Mouse (Mus musculus) left cerebral cortex, postnatal 4 days (tissue): Measurements from ENCODE around the gene Rbm17. TPM values are rescaled to one million over a fixed set of nuclear protein-coding genes. Genes with fewer than 3 reads are reported as not detected.

Experiments
- DNase-seq: peaks from one replicate; pipeline ENCODE4 v3.0.0-alpha.2; 2022
- intact Hi-C: fragments of 180-260 bp; cut with DNase I; formaldehyde crosslinking; loops from one replicate; pipeline ENCODE4 v1.15.1; 2025
- total RNA-seq, 2 experiments: library from RNA; stranded (reverse); gene quantifications; 2 replicates each; pipeline ENCODE4 v1.2.3; 2021

The Rbm17 gene
- total RNA-seq, 2 experiments from 2014 or later = 126 to 135 TPM

DNA sequence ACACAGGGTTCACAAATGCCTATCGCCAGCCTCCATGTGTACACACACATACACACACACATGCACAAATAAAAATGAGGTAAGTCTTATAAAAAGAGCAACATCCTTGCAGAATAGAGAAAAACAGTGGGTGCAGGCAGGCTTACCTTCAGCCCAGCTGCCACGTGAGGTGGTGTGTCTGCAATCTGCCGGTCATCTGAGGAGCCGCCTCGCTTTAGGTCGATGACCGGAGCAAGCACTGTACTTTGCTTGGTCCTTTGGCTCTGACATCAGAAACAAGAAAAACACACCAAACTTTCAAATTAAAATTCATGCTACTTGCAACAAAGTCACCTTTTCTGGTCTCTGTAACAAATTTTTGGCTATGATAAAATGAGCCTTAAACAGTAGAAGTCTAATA lies 6.0 kb downstream of the Rbm17 start:
- intact Hi-C loops = loop anchor here (10.0 kb wide), 1 partner anchor 113 kb away; no protein-coding TSS in a partner anchor
- DNase-seq = no peak

DNA sequence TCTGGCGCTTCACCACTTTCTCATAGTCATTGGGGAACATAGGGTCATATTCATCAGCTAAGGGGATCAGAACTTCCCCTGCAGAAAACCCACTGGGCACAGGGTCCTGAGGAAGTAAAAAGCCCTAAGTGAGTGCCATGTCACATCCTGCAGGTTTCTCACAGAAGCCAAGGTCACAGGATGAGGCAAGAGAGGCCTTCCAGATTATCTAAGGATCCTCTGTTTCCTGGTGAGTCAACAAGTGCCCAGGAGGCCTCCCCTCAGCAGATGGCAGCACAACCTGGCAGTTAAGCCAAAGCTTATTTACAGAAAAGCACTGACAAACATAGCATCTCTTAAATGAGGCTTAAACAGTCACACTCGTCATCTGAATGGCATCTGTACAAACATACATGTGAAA lies 7.3 kb downstream of the Rbm17 start:
- intact Hi-C loops = loop anchor here (10.0 kb wide), 1 partner anchor 112 kb away; no protein-coding TSS in a partner anchor
- no peak for DNase-seq

DNA sequence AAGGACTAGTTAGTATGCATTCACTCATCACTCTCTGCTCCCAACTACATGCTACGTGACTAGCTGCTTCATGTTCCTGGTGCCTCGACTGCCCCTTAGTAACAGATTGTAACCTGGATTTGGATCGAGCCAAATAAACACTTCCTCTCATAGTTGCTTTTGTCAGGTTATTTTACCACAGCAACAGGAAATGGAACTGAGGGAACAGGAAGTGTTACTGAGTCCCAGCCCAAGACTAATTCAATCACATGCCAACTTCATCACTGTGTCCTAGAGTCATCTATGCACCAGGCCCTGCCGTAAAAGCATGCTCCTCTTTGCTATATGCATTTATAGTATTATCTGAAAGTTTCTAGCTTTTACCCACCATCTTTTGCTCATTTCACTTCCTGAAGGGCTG lies 16.0 kb downstream of the Rbm17 start:
- intact Hi-C loops = no loop called here
- DNase-seq = no peak

DNA sequence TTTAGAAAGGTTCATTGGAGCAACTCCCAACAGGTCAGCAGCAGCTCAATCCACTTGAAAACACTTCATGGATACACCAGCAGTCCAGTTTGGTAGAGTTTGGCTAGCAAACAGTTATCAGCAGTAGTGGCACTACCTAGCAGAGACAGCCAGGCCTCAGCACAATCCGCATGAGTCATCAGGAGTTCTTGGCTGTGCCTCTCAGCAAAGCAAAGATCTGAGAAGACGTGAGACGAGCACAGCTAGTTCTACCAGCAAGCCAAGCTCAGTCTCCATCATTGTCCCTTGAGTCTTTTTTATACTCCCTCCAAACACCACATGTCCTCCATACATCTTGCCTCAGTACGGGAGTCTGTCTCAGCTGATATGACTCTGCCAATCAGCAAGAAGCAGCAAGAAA lies 24.6 kb downstream of the Rbm17 start:
- intact Hi-C loops = no loop called here
- no peak for DNase-seq

DNA sequence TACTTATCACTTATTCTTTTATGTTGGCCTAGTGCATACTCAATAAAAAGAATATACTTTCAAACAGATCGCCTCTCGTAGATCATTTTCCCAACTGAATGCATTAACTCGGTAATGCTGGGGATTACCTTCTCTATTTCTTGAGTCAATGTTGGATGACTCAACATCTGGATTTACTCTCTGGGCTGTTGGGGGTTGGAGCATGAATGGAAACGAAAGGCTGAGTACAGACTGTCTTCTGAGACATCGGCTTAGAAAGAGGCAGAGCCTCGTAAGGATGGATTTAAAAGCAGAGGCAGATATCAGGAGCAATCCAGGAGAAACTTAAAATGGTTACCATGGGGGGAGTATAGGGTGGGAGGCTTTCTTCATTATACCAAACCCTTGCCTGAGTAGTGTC lies 25.8 kb downstream of the Rbm17 start:
- intact Hi-C loops = no loop called here
- DNase-seq = no peak

DNA sequence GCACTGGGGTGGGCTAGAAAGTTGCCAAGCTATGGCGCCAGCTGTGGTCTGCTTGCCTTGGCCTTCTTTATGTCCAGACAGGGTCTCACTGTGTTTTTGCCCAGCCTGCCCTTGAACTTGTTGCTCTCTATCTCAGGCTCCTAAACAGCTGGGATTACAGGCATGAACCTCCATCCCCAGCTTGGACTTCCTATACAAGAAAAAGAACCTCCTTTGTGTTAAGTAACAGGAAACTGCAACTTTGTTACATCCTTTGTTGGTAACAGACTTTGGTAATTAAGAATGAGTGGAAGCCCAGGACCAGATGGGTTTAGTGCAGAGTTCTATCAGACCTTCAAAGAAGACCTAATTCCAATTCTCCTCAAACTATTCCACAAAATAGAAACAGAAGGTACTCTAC lies 30.3 kb downstream of the Rbm17 start:
- intact Hi-C loops = no loop called here

DNA sequence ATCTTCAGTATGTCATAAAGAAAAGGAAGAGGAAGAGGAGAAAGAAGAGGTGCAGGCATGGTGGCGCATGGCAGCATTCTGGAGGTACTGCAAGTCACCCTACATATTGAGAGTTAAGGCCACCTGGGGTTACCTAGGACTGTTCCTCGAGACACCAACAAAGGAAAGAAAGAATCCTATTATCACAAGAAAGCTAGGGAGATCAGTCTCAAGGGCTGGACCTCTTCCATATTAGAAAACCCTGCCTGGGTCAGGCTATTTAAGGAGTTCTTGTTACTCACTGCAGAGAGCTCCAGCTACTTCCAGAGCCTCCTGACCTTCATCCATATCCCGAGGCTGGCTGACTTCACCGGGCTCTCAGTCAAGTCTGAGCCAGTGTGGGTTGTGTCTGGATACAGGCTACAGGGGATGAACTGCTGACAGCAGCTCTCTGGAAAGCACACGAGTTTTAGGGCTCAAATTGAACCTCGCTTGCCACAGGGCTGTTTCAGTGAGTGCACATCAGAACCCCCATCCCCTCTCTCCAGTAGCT lies 32.9 kb downstream of the Rbm17 start:
- no peak for DNase-seq
- intact Hi-C loops = no loop called here

More for the DNA sequence above, 30.3 kb downstream of the Rbm17 start:
- DNase-seq = no peak

DNA sequence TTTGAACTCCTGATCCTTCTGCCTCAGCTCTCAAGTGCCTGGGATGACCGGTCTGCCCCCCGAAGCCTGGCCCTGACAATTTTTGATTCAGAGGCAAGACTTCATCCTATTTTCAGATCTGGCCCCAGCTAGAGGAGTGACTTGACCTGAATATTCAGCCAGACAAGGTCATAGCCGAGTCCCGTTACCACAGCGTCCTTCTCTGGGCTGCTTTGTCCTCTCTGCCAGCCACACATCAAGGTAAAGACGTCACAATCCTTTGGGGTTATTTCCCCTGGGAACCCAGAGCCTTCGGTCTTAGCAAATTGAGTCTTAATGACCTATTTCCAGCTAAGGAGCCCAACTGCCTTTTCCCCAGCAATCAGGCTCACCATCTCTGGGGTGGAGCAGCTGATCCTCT lies 35.5 kb downstream of the Rbm17 start:
- no peak for DNase-seq
- intact Hi-C loops = no loop called here

DNA sequence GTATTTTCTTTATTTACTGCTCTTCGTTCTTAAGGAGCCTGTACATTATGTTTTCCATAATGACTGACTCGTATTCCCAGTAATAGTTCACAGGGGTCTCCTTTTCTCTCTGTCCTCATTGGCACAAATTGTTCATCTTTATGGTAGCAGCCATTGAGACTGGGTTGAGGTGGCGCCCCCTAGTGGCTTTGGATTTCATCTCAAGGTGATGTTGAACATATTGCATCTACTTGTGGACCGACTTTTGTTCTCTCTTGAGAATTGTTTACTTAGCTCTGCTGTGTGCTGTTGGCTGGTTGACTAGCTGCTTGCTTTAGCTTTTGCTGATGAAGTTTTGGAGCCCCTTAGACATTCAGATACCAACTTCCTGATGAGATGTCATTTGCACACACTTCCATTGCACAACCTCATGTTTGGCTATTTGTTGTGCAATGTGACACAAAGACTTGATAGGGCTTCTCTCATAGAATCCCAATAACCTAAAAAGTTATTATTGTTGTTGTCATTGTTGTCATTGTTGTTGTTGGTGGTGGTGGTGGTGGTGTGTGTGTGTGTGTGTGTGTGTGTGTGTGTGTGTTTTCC lies 36.1 kb downstream of the Rbm17 start:
- intact Hi-C loops = no loop called here
- peak; percentile 40 for DNase-seq

DNA sequence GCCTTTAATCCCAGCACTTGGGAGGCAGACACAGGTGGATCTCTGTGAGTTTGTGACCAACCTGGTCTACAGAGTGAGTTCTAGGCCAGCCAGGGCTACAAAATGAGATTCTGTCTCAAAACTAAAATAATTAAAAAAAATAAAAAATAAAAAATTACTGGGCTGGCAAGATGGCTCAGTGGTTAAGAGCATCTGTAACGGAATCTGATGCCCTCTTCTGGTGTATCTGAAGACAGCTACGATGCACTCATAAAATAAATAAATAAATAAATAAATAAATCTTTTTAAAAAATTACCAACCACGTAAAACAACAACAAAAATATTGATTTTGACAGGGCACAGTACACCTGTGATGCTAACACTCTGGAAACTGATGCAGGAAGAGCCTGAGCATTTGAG lies 37.1 kb downstream of the Rbm17 start:
- no peak for DNase-seq
- intact Hi-C loops = no loop called here

DNA sequence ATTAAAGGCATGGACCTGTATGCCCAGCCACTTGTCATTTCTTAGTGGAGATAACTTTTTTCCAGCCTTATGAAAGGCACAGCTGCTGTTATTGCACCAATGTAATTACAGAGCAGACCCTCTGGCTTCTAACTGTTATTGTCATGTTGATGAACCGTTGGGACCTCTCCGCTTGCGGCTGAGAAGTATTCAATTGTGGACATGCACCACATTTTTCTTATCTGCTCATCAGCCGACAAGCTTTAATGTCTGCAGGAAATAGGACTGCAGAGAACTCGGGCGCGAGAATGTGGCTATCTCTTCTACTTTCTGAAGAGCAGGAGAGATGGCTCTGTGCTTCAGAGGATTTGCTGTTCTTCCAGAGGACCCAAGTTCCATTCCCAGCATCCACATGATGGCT lies 37.7 kb downstream of the Rbm17 start:
- intact Hi-C loops = no loop called here

DNA sequence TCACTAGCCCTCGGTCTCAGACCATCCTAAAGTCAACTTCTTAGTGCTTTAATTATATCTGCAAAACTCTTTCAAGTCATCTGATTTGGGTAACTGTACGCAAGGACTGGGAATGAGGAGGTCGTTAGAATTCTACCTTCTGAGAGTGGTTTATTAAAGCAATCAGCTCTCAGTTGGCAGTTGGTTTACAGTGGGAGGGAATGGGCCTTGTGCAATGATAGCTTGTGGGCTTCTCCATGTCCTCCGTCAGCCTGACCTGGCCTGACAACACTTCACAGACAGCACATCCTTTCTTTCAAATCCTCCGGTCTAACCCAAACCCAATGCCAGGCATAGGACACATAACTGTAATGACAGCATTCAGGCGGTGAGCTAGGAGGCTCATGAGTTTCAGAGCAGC lies 39.2 kb downstream of the Rbm17 start:
- intact Hi-C loops = no loop called here

More for the DNA sequence above, 37.7 kb downstream of the Rbm17 start:
- no peak for DNase-seq

DNA sequence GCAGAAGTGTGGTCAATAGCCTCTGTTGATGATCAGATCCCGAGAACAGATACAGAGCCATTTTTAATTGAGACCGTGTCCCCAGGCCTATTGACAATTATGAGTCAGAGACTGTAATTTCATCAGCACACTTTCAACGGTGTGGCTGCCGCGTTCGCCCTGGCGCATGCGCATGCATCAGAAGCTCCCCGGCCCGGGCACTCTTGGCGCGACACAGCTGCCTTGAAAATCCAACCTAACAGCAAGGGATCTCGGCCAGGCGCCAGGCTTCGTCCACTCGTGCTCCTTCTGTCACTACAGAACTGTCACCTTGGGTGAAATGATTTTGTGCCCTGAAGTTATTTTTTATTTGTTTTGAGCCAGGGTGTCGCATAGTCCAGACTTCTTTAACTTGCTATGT lies 40.7 kb downstream of the Rbm17 start:
- no peak for DNase-seq
- intact Hi-C loops = no loop called here

More for the DNA sequence above, 39.2 kb downstream of the Rbm17 start:
- no peak for DNase-seq

DNA sequence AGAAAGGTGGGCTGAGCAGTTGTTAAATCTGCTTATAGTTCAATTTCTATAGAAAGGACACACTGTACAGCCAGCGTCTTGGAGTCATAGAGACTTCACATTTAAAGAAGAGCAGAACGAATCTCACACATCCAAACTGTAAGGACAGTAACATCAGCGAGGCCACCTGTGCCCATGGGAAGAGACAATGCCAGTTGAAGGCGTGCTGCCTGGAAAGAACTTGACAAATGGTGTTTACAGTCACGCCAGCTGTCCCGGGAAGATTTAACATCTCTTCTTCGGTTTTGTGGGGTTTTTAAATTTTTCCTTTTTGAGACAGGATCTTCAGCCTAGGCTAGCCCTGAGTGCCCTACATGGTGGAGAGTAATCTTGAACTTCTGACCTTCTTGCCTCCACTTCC lies 45.3 kb downstream of the Rbm17 start:
- intact Hi-C loops = no loop called here
- DNase-seq = no peak

DNA sequence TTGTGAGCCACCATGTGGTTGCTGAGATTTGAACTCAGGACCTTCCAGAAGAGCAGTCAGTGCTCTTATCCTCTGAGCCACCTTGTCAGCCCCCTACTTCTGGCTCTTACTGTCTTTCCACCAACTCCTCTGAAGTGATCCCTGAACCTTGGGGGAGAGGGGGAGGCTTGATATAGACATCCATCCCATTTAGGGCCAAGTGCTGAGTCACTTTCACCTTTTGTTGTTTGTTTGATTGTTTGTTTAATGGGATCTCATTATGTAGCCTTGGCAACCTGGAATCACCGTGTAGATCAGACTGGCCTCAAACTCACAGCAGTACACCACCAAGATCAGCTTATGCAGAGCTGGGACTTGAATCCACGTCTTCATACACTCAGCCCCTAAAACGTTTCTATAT lies 46.7 kb downstream of the Rbm17 start:
- intact Hi-C loops = no loop called here
- DNase-seq = no peak

DNA sequence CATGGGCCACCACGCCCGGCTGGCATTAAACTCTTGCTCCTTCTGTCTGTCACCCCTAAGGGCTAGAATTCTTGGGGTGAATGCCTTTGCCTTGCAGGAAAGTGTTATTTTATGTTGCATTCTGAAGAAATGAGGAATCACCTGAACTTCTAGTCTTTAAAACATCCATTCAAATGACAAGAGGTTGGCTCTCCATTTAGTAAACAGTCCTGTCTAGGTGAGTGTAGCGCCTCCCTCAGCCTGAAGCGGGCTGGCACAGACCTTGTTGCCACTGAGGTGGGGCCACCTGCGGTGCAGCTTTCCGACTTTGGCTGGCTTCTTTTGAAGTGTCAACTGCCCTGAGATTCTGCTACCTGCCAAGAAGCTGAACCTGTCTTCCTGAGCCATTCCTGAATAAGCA lies 48.6 kb downstream of the Rbm17 start:
- intact Hi-C loops = no loop called here

DNA sequence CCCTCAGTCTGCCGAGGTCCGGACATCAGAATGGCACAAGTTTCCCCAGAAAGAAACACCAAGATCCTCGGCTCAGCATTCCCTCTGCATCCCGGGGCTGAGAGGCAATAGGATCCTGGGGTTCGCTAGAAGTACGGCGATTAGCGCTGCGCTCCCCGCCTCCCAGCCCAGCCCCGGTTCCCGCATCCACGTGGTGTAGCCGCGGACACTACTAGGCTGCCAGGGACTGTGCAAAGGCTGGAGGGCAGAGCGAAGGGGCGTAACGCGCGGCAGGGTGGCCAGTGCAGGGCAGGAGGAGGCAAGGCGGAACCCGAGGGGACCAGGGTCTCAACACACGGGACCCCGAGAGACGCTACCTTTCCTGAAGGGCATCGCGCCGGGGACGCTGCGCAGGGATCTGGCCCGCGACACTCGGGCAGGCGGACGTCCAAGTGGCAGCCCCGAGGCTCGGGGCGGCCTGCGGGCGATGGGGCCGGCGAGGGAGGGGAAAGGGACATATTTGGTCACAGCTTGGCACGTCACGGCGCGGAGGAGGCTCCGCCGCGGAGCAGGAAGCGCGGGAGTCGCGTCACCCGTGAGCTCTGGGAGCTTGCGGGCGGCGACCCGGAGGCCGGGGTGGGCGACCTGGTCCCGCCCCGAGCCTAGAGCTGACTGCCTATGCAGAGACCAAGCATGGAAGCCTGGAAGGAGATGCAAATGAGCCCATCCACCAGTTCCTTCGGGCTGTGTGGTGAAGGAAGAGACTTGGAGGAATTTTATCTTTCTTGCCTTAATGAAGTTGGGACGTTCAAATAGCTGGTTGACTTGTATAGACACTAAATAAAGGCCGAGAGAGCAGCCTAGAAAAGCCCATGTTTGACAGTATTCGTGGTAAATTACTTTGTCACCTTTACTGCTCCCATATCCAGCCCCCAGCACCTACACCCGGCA lies 50.2 kb downstream of the Rbm17 start, which contains the start of gene Pfkfb3:
Gene Pfkfb3, minus strand, starts transcription at position 607 of the 930 bp plus-strand sequence.
- intact Hi-C loops = no loop called here
- DNase-seq = peak; percentile 54

More for the DNA sequence above, 48.6 kb downstream of the Rbm17 start:
- no peak for DNase-seq

DNA sequence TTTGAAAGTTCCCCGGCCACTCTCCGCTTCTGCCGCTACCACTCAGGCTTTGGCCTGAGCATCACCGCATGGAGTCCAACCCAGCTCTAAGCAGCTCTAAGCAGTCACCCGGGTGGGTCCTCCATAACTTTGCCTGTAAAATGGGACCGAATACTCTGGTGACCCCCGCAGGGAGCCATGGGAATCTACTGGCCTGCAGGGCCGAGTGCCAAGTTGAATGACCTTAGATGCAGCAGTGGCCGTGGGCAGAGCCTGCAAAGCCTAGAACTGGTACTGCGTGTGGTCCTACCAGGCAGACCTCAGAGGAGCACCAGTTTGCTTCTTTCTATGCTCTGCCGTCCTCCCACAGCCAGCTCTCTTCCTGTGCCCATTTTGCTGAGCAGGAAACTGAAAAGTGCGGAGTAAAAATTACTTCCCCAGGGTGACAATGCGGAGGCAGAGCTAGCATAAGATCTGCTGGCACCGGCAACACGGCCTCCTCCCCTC lies 50.9 kb downstream of the Rbm17 start:
- peak; percentile 25 for DNase-seq
- intact Hi-C loops = no loop called here

DNA sequence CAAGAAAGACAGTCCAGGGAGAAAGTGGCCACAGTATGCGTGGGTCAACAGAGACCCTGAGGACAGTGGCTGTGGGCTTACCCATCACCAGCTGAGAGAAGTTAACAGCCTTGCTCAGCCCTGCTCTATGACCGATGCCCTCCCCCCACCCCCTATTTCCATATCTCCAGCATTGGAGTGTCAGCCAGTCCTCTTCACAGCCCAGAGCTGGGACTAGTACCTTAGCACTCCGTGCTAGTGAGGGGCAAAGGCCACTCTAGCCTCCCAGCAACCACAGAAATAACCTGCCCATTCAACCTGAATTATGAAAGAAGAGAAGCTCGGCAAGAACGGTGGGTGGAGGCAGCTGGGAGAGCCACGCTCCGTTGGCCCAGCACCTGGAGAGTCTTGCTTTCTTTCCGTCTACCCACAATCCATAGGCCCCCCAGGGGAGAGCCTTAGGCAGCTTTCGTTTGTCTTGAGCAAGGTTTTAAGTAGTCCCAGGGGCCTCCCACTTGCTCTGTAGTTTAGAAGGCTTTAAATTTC lies 51.6 kb downstream of the Rbm17 start:
- intact Hi-C loops = no loop called here
- no peak for DNase-seq

DNA sequence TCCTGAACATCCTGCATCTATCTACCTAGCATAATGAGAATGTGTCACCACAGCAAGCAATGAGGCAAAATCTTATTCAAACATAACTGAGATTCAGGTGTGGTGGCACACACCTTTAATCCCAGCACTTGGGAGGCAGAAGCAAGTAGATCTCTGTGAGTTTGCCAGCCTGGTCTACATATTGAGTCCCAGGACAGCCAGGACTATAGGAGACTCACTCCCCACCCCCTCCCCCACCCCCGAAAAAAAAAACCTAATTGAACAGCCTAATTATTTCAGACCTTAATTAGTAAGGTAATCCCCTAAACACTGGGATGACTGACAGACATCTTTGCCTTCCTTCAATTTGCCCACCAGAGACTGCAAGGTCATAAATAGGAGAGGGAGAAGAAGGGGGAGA lies 52.2 kb downstream of the Rbm17 start:
- intact Hi-C loops = no loop called here
- no peak for DNase-seq

DNA sequence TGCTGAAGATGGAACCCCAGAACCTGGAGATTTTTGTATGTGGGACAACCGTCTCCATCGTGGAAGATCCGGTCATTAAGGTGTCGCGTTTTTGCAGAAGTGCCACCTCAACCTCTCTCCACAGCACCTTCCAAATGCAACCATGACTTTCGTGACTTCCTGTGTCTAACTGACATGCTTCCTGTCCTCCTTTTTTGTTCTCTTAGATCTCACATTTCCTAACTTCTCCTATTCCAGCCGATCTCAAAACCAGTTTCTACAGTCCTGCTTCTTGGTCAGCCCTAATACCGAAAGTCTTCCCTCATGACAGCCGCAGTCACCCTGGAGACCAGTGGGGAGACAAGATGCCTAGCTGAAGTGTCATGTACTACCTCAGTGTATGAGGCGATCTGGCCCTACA lies 55.4 kb downstream of the Rbm17 start:
- intact Hi-C loops = no loop called here
- DNase-seq = no peak
